Mouse (Mus musculus) intestine, embryonic 15.5 days (tissue): Measurements from ENCODE around the gene Gna11. TPM values are rescaled to one million over a fixed set of nuclear protein-coding genes. Genes with fewer than 3 reads are reported as not detected.

Experiments
- ATAC-seq: fragments of 200-750 bp; cut with Nextera tagmentation; 2 replicates; pipeline ENCODE4 v1.8.0; 2017; ENCODE audit warnings: moderate TSS enrichment, moderate library complexity
- H3K27ac ChIP-seq: fragments of 300-500 bp; sonication (generic); 2 replicates; pipeline ENCODE4 v1.5.1; 2015; ENCODE audit warnings: mild to moderate bottlenecking, inconsistent platforms
- H3K27me3 ChIP-seq: fragments of 300-500 bp; sonication (generic); replicated peaks from 2 replicates; pipeline ENCODE4 v1.6.1; 2015; ENCODE audit warnings: inconsistent platforms
- H3K36me3 ChIP-seq: fragments of 300-500 bp; sonication (generic); 2 replicates; pipeline ENCODE4 v1.6.1; 2015; ENCODE audit warnings: inconsistent platforms
- H3K4me1 ChIP-seq: fragments of 300-500 bp; sonication (generic); replicated peaks from 2 replicates; pipeline ENCODE4 v1.6.1; 2015; ENCODE audit warnings: inconsistent platforms
- H3K4me2 ChIP-seq: fragments of 300-500 bp; sonication (generic); replicated peaks from 2 replicates; pipeline ENCODE4 v1.6.1; 2015; ENCODE audit warnings: mild to moderate bottlenecking, inconsistent platforms
- H3K4me3 ChIP-seq: fragments of 300-500 bp; sonication (generic); replicated peaks from 2 replicates; pipeline ENCODE4 v1.5.1; 2015; ENCODE audit warnings: inconsistent platforms
- H3K9ac ChIP-seq: fragments of 300-500 bp; sonication (generic); 2 replicates; pipeline ENCODE4 v1.6.1; 2015; ENCODE audit warnings: inconsistent platforms
- H3K9me3 ChIP-seq: fragments of 300-500 bp; sonication (generic); 2 replicates; pipeline ENCODE4 v1.6.1; 2016; ENCODE audit warnings: inconsistent platforms
- WGBS: fragments of 180-500 bp; shearing (Covaris S2); methylation state at CpG from one replicate; pipeline ENCODE4 v1.1.7; 2015; 5-methylcytosine and 5-hydroxymethylcytosine counted together
- polyA plus RNA-seq: library from polyadenylated mRNA; unstranded; fragments of >200 nt; fragmentation: Nextera tagmentation; extraction: Ambion mirVana; gene quantifications from 2 replicates; pipeline ENCODE4 v1.2.1, GENCODE M21; 2015

The Gna11 gene
- polyA plus RNA-seq, 1 experiment from 2014 or later = 245 TPM

GRCm38 (mm10) chr10:81507691-81508489 lies 37.1 kb downstream of the Gna11 start:
- no peak overlapping the region for H3K27ac ChIP-seq
- H3K9me3 ChIP-seq = no peaks in the 10 kb centered on the region
- H3K4me1 ChIP-seq = 0 out of 2 replicates have a peak, but pooled peaks cover 1% of the 10 kb centered on the region
- no peak overlapping the region for H3K4me2 ChIP-seq
- no peak overlapping the region for H3K9ac ChIP-seq
- no peaks in the 10 kb centered on the region for H3K36me3 ChIP-seq
- WGBS = 63% methylated on average over 13 of the region's 13 CpGs
- H3K27me3 ChIP-seq = 0 out of 2 replicates have a peak, but pooled peaks cover 5% of the 10 kb centered on the region
- no peak overlapping the region for H3K4me3 ChIP-seq
- no peak for ATAC-seq

GRCm38 (mm10) chr10:81507095-81507494 lies 37.9 kb downstream of the Gna11 start:
- Histone ChIP-seq H3K9me3 (no peaks in the 10 kb centered on the region), H3K9ac (no peak overlapping the region), H3K4me3 (no peak overlapping the region), H3K27ac (no peak overlapping the region), H3K4me2 (no peak overlapping the region), H3K4me1 (0 out of 2 replicates have a peak, but pooled peaks cover 3% of the 10 kb centered on the region), H3K36me3 (no peaks in the 10 kb centered on the region), H3K27me3 (0 out of 2 replicates have a peak, but pooled peaks cover under 1% of the 10 kb centered on the region)
- 36% methylated on average over 6 of the region's 6 CpGs for WGBS
- ATAC-seq = no peak

GRCm38 (mm10) chr10:81505016-81505664 lies 39.9 kb downstream of the Gna11 start:
- ATAC-seq = no peak
- Histone ChIP-seq H3K4me3 (no peak overlapping the region), H3K4me2 (no peak overlapping the region), H3K36me3 (no peaks in the 10 kb centered on the region), H3K4me1 (0 out of 2 replicates have a peak, but pooled peaks cover 3% of the 10 kb centered on the region), H3K9ac (no peak overlapping the region), H3K9me3 (no peaks in the 10 kb centered on the region), H3K27me3 (no peaks in the 10 kb centered on the region), H3K27ac (no peak overlapping the region)
- 71% methylated on average over 15 of the region's 15 CpGs for WGBS

- Histone ChIP-seq H3K36me3 (no peaks in the 10 kb centered on the region), H3K27me3 (no peaks in the 10 kb centered on the region), H3K9me3 (no peaks in the 10 kb centered on the region), H3K9ac (peak overlapping the region; percentile 34; the same call in 1 of the 2 replicates), H3K27ac (no peak overlapping the region), H3K4me1 (0 out of 2 replicates have a peak, but pooled peaks cover 9% of the 10 kb centered on the region), H3K4me3 (peak overlapping the region; percentile 37), H3K4me2 (peak overlapping the region; percentile 85)
- peak; percentile 57 for ATAC-seq
- WGBS = 7% methylated on average over 36 of the region's 36 CpGs
Measured at GRCm38 (mm10) chr10:81502658-81503057, 42.3 kb downstream of the Gna11 start.

GRCm38 (mm10) chr10:81501863-81502262 lies 43.1 kb downstream of the Gna11 start:
- H3K4me2 ChIP-seq = no peak overlapping the region
- H3K27me3 ChIP-seq = no peaks in the 10 kb centered on the region
- H3K4me3 ChIP-seq = no peak overlapping the region
- no peak overlapping the region for H3K9ac ChIP-seq
- H3K36me3 ChIP-seq = no peaks in the 10 kb centered on the region
- no peak overlapping the region for H3K27ac ChIP-seq
- WGBS = 81% methylated on average over 5 of the region's 5 CpGs
- H3K4me1 ChIP-seq = 0 out of 2 replicates have a peak, but pooled peaks cover 9% of the 10 kb centered on the region
- no peak for ATAC-seq
- H3K9me3 ChIP-seq = no peaks in the 10 kb centered on the region

- H3K27ac ChIP-seq = no peak within 1 kb of the TSS
- no peak within 1 kb of the TSS for H3K4me3 ChIP-seq
- H3K4me2 ChIP-seq = no peak within 1 kb of the TSS
- no peaks in the 10 kb centered on the region for H3K36me3 ChIP-seq
- H3K9me3 ChIP-seq = no peaks in the 10 kb centered on the region
- 0 out of 2 replicates have a peak within 1 kb of the TSS, but pooled peaks have one; percentile 2 for H3K9ac ChIP-seq
- WGBS = 84% methylated on average over 3 of the region's 3 CpGs
- H3K4me1 ChIP-seq = peaks cover 15% of the 10 kb centered on the region
- no peaks in the 10 kb centered on the region for H3K27me3 ChIP-seq
- no peak for ATAC-seq
Measured at GRCm38 (mm10) chr10:81500032-81500431, 45.0 kb downstream of the Gna11 start, which contains the start of gene S1pr4. Gene S1pr4, minus strand, starts transcription at chr10:81500132.

- no peaks in the 10 kb centered on the region for H3K36me3 ChIP-seq
- no peak for ATAC-seq
- no peak overlapping the region for H3K4me2 ChIP-seq
- no peaks in the 10 kb centered on the region for H3K27me3 ChIP-seq
- WGBS = 71% methylated on average over 23 of the region's 23 CpGs
- H3K9ac ChIP-seq = 0 out of 2 replicates have a peak overlapping the region, but pooled peaks have one; percentile 2
- H3K4me1 ChIP-seq = peaks cover 22% of the 10 kb centered on the region
- H3K9me3 ChIP-seq = no peaks in the 10 kb centered on the region
- H3K4me3 ChIP-seq = no peak overlapping the region
- H3K27ac ChIP-seq = no peak overlapping the region
Measured at GRCm38 (mm10) chr10:81499250-81499901, 45.6 kb downstream of the Gna11 start.

GRCm38 (mm10) chr10:81498316-81499249 lies 46.4 kb downstream of the Gna11 start:
- Histone ChIP-seq H3K36me3 (no peaks in the 10 kb centered on the region), H3K27ac (no peak overlapping the region), H3K27me3 (no peaks in the 10 kb centered on the region), H3K4me2 (no peak overlapping the region), H3K9me3 (no peaks in the 10 kb centered on the region), H3K4me1 (peaks cover 27% of the 10 kb centered on the region), H3K4me3 (no peak overlapping the region; the same call in 1 of the 2 replicates), H3K9ac (no peak overlapping the region; the same call in 1 of the 2 replicates)
- no peak for ATAC-seq
- 86% methylated on average over 38 of the region's 38 CpGs for WGBS

GRCm38 (mm10) chr10:81497401-81498270 lies 47.4 kb downstream of the Gna11 start:
- H3K27me3 ChIP-seq = no peaks in the 10 kb centered on the region
- no peak overlapping the region for H3K9ac ChIP-seq
- WGBS = 81% methylated on average over 17 of the region's 17 CpGs
- no peak for ATAC-seq
- no peak overlapping the region for H3K4me3 ChIP-seq
- no peak overlapping the region for H3K27ac ChIP-seq
- H3K36me3 ChIP-seq = peaks cover 5% of the 10 kb centered on the region
- H3K4me1 ChIP-seq = peaks cover 23% of the 10 kb centered on the region
- H3K9me3 ChIP-seq = no peaks in the 10 kb centered on the region
- peak overlapping the region; percentile 52 for H3K4me2 ChIP-seq

GRCm38 (mm10) chr10:81496969-81497368 lies 48.0 kb downstream of the Gna11 start:
- H3K9me3 ChIP-seq = no peaks in the 10 kb centered on the region
- H3K27ac ChIP-seq = no peak overlapping the region
- H3K4me2 ChIP-seq = peak overlapping the region; percentile 52
- H3K4me3 ChIP-seq = peak overlapping the region; percentile 89
- H3K4me1 ChIP-seq = peaks cover 23% of the 10 kb centered on the region
- H3K27me3 ChIP-seq = no peaks in the 10 kb centered on the region
- H3K36me3 ChIP-seq = peaks cover 12% of the 10 kb centered on the region
- no peak for ATAC-seq
- H3K9ac ChIP-seq = peak overlapping the region; percentile 29; the same call in 1 of the 2 replicates
- WGBS = 25% methylated on average over 4 of the region's 4 CpGs
